Mouse (Mus musculus) G1E (cell line): ENCODE data around the gene Btbd9.

Source experiments
- CTCF ChIP-seq: IDR thresholded peaks from 2 replicates; pipeline ENCODE4 v1.5.1; 2012; ENCODE audit warnings: low read depth, low read length, inconsistent platforms, mixed read lengths
- GATA1 ChIP-seq: IDR thresholded peaks from 2 replicates; pipeline ENCODE4 v1.6.1; 2012; ENCODE audit warnings: borderline replicate concordance, low read length, inconsistent platforms, mixed read lengths
- GATA2 ChIP-seq: IDR thresholded peaks from 2 replicates; pipeline ENCODE4 v1.6.1; 2012; ENCODE audit warnings: low read depth, low read length, inconsistent platforms, borderline replicate concordance
- TAL1 ChIP-seq: conservative IDR thresholded peaks from 2 replicates; pipeline ENCODE4 v1.6.1; 2012; ENCODE audit warnings: low read depth, low read length, inconsistent platforms, mixed read lengths

GRCm38 (mm10) chr17:30485067-30485854 lies 91.0 kb downstream of the Btbd9 start:
- TF ChIP-seq GATA1 (no peak), CTCF (no peak), TAL1 (no peak), GATA2 (no peak)
